Mouse (Mus musculus) adrenal gland, postnatal 4 days (tissue): Measurements from ENCODE around the gene Pom121. TPM values are rescaled to one million over a fixed set of nuclear protein-coding genes. Genes with fewer than 3 reads are reported as not detected.

Experiments used
- DNase-seq, 2 experiments: peaks; one replicate each; pipeline ENCODE4 v3.0.0; 2021 to 2022; ENCODE audit warnings: low spot score in 2 of 2, mixed read lengths in 2 of 2
- long read RNA-seq, 2 experiments: library from polyadenylated mRNA; stranded (forward); transcript quantifications; one replicate each; pipeline ENCODE4 v2.0.0; 2021
- total RNA-seq, 2 experiments: library from RNA; stranded (reverse); gene quantifications; 2 replicates each; pipeline ENCODE4 v1.2.3; 2021

Pom121 gene
- 10 to 100 TPM; 35.9 to 40.7 TPM for total RNA-seq
- long read RNA-seq, experiment 1, partial matches to known transcripts, result 2 of 7 reads
- long read RNA-seq, experiment 1, other reads (novel, unspliced or antisense), result 5 of 7 reads
- long read RNA-seq, experiment 2, partial matches to known transcripts, result 8 of 19 reads
- long read RNA-seq, experiment 2, other reads (novel, unspliced or antisense), result 11 of 19 reads

DNA sequence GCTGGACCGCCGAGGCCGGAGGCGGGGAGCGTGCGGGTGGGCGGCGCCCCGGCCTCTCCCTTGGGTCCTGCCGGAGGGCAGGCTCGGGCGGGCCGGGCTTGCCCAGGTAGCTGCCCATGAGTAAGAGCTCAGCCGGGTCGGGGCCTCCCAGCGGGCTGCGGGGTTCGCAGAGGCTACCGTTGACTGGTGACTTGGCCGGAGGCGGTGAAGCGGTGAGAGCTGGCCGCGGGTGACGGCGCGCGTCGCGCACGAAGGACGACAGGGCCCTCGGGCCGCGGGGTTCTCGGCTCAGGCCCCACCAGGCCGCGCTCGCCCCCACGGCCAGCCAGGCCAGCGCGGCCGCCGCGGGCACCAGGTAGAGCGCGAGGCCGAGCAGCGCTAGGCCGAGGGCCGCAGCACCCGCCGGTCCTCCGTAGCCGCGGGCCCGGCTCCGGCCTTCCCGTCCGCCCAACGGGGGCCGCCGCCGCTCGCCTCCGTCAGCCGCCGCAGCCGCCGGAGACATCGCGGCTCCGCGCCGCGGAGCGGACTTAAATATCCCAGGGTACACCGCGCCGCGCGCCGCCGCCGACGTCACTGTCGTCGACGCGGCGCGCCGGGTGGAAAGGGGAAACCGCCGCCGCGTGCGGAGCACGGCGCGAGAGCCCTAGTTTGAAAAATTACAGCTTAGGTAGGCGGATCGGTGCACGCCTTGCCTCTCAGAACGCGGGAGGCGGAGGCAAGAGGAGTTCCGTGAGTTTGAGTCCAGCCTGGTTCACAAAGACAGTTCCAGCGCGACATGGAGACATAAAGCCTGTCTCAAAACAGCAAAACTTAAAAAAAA is at the start of gene Pom121:
TSS of gene Pom121 (minus strand) at position 543 of the 820 bp plus-strand sequence.
- DNase-seq, result peak; percentile 65 to 71

DNA sequence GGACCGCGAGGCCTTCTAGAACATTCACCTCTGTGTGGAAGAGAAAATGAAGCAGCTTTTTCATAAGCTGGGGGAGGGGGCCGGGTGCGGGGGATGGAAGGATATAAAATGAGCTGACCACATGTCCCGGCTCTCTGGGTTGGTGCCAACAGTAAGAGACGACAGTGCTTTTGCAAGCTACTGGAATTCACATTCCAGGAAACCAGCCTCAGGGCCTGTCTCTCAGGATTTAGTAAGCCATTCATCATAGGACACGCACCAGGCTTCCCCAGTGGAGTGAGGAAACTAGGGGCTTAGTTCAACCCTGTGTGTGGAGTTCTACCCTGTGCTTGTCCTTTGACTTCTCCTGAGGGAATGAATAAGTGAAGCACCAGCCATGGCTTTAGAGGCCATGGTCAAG is 48.1 kb upstream of the Pom121 start:
- no peak for DNase-seq

DNA sequence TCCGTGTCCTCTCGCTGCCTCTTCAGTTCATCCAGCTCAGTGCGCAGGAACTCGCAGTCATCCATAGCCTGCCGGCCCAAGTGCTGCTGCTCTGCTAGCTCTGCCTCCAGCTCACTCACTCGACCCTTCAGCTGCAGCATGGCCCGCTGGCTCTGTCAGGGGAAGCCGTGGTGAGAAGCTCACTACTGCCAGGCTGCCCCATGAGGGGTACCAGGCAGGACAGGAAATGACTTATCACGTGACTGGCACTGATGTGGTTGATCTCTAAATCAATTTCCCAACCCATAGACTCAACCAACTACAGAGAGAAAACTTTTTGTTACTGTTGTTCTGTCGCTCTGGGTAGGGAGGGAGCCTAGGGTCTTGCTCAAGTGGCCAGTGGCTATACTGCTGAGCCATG is 40.7 kb upstream of the Pom121 start:
- no peak for DNase-seq

DNA sequence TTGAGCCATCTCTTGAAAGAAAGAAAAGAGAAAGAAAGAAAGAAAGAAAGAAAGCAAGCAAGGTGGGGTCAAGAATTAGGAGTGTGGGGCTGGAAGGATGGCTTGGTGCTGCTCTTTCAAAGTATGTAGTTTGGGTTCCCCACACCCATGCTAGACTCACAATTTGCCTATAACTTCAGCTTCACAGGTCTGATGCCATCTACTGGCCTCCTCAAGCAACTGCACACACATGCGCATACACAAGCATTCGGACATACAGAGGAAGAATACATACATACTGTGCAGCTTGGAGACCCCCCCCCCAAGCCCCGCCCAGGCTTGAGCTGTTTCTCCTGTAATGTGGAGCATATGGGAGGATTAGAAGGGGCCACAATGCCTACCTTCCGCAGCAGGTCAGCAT is 39.5 kb upstream of the Pom121 start:
- no peak for DNase-seq

DNA sequence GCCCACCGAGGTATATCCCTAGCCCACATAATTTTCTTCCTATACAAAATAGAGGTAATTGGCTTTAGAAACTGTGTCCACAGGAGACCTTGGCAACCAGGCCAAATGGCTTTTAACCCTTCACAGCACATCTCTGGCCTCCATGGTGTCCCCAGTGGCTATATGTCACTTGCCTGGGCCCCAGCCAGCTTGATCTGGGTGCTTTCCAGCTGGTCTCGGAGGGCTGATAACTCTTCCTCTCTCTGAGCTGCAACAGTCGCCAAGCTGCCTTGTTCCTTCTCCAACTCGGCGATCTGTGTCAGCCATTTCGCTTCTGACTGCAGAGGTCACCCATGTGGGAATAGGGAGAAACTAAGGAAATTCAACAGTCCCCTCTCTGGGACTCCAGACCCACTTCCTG is 36.8 kb upstream of the Pom121 start:
- DNase-seq, result no peak

DNA sequence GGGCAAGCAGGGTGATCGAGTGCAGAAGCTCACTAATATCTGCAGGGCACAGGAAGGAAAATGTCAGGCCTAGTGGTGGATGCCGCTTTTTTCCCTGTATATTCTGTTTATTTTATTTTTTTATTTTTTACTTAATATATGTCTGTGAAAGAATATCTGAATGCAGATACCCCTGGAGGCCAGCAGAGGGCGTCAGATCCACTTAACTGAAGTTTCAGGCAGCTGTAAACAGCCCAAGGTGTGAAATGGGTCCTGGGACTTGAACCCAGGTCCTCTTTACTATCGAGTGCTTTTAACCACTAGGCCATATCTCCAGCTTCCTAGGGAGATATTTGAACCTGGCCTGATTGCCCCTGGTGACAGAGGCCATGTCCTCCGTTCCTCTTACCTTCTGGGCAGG is 34.4 kb upstream of the Pom121 start:
- no peak for DNase-seq

DNA sequence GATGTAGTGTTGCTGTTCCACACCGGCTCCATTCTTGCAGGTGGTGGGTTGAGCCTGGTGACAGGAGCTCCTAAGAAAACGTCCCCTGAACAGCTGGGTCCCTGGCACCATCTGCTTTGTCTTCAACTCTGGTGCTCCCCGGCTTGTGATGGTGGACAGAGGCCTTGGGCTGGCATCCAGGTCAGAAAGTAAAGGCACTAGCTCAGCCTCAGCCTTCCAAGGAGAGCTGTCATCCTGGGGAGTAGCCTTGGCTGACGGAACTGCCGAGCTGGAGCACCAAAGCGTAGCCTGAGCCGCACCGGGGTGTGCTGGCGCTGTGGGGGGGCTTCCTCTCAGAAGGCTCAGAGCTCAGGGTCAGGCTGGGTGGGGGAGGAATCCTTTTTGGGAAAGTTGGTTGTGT is 15.9 kb upstream of the Pom121 start:
- DNase-seq, result no peak

DNA sequence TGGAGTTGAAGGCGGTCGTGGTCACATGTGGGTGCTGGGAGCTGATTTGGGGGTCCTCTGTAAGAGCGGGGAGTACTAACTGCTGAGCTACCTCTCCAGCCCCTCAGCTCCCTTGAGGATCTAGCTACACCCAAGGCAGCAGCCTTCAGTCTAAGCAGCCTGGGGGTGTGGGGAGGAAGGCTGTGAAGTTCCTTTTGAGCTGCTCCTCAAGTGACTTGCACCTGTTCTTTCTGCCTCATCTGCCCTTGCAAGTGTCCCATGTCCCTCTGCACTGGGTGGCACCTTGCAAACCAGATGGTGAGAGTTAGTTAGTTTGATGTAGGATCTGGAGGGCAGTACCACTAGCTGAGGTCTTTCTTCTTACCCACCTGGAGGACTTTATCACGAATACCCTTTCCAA is 13.8 kb upstream of the Pom121 start:
- no peak for DNase-seq

DNA sequence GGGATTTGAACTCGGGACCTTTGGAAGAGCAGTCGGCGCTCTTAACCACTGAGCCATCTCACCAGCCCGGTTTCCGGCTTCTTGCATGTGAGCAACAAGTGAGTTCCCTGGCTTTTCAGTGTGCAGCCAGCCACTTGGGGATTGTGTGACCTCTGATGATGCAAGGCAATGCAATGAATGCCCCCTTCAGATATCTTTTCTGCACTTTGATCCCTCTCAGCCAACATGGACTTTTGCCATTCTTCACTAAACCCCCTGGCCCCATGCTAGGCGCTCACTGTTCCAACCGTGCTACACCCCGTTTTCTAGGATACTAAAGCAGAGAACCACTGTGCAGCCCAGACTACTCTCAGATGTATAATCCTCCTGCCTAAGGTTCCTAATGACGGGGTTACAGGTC is 11.1 kb upstream of the Pom121 start:
- DNase-seq, result no peak

DNA sequence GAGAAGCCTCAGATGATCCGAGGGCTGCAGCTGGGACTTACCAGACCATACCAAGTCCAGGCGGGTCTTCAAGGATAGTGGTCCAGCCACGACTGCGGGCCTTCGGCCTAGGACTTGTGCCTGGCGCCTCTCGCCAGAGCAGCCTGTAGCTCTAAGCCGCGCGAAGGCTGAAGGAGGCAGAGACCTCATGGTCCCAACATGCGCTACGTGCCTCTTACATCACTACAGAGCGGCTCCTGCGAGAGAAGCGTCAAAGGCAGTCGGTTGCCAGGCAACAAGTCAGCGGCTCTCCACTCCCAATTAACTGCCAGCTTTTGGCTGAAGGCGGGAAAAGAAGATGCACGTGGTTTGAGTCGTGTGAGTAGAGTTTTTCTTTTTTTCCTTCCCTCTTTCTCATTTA is 10.3 kb upstream of the Pom121 start:
- no peak for DNase-seq

DNA sequence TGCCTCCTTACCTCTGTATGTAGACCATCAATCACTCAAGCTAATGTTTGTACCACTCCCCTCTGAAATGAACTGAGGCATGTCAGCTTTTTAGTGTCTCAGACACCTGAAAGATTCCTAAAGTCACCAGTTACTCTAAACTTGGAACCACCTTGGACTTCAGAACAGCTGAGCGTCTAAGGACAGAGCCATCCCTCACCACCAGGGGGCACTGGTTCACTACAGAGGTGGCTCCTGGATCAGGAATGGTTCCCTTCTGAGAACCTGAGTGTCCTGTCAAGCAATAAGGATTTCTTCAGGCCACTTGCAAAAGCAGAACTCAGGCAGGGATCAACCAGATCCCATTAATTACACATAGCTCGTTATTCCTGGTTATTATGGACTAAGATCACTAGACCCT is 5.9 kb upstream of the Pom121 start:
- peak; percentile 48 to 83 for DNase-seq

DNA sequence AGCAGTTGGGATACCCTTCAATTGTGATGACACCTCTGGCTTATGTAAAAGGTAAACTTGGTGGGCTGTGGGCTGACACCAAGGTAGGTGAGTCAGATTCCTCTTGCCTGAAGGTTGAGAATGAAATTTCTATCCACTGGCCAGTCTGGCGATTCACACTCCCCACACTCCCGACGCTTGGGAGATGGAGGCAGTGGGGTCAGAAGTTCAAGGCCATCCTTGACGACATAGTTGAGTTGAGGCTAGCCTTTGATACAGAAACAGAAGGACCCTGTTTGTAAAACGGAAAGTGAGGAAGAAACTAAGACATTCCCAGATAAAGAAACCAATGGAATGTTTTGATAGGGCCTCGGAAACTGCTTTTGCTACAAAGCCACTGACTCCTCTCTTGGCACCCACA is 5.0 kb upstream of the Pom121 start:
- DNase-seq, result no peak

DNA sequence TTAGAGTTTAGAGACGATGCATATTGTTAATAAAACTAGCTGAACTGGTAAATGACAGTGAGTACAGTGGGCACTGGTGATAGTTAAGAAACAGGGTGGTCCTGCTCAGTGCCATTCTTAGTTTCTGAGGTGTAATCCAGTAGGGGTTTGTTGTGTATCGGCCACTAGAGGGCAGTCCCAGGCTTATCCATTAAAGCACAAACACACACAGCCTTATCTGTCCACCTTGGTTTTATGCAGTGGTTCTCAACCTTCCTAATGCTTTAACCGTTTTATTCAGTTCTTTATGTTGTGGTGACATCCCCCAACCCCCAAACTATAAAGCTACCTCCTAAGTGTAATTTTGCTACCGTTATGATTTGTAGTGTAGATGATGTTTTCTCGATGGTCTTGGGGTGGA is 1.5 kb upstream of the Pom121 start:
- no peak for DNase-seq

DNA sequence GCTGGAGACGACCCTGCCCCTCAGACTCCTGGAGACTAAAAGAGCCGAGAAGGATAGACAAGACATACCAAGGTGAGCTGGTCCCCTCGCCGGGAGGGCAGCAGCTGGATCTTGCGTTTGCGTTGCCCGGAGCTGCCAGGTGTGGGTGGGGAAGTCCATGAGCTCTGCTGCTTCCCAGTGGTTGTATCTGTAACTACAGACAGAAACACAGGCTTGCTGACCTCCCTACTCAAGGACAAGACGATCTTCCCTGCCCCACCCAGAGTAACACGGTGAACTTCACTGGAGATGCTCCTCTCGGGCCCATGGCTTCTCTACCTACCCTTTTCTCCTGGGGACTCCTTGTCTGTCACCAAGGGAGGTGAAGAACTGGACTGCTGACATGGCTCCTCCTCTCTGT is 10.6 kb downstream of the Pom121 start:
- no peak for DNase-seq

DNA sequence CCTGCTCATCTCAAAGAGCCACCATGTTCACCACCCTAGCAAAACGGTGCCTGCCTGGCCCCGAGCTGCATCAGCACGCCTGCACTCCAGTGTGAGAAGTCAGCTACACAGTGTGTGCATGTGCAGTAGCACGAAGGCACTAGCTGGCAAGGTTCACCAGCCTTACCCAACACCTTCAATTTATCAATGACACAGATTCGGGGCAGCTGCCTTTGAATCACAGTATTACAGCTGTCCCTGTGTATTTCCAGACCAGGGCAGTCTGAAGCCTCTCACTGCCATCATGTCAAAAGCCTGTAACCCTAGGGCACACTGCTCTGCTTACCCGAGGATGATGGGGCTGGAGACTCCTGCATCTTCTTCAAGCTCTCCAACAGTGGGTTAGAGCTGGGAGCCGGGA is 11.6 kb downstream of the Pom121 start:
- DNase-seq, result no peak

DNA sequence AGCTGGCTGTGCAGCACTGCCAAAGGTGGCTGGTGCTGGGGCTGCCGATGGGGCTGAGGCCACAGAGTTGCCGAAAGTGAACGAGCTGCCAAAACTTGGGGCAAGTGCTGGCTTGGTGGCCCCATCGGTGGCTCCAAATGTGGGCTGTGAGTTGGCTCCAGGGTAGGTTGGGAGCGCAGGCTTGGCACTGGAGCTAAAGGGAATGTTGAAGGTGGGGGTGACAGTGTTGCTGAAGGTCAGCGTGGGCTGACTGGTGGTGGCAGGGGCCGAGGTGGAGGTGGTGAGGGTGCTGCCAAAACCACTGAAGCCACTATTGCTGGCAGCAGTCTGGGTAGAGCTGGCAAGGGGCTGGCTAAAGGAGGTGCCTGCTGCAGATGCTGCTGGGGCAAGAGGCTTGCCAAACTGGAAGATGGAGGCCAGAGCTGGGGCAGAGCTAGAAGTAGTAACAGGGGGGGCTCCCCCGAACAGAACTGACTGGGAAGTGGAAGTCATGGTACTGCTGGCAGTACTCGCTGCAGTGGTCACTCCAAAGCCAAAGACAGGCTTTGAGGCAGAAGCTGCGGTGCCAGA is 12.9 kb downstream of the Pom121 start:
- no peak for DNase-seq

DNA sequence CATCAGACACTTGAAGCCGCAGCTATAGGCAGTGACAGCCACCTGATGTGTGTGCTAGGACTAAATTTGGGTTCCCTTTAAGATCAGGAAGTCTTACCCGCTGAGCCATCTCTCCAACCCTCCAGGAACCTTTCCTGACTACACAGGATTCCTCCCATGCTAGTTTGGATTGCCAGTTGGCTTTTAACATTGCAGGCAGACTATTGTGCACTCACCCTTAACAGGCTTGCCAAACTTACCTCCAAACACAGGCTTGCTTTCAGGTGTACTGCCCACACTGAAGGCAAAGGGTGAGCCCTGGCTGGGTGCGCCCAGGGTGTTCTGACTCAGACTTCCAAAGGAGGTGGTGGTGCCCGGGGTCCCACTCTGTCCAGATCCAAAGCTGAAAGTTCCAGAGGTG is 13.7 kb downstream of the Pom121 start:
- no peak for DNase-seq

DNA sequence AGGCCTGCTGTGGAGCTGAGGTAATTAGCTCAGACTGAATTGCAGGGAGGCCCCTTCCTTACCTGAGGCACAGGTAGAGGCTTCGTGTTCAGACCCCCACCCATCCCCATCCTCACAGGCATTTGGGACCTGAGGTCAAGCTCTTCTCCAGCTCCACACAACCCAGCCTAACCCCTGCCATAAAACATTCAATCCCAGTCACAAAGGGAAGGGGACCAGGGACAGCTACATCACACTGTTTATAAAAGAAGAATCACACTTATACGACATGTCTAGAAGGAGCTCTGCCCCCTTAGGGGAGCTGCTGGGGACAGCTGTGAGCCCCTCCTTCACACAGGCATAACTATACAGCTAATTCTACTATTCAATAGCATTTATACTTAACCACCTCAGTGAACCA is 18.0 kb downstream of the Pom121 start:
- no peak for DNase-seq

DNA sequence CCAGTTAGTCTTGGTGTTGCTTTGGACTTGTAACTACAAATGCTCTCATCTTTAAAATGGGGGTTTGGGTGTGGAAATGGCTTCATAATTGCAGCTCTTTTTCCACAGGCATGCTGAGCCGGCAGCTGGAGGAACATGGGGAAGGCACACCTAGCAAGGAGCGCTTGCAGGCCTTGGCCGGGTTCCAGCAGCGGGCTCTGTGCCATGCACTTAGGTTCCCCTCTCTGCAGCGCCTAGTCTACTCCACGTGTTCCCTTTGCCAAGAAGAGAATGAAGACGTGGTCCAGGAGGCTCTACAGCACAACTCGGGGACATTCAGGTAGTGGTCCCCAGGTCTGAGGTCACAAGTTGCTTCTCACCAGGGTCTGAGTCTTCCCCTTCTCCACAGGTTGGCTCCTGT is 19.2 kb downstream of the Pom121 start:
- no peak for DNase-seq

DNA sequence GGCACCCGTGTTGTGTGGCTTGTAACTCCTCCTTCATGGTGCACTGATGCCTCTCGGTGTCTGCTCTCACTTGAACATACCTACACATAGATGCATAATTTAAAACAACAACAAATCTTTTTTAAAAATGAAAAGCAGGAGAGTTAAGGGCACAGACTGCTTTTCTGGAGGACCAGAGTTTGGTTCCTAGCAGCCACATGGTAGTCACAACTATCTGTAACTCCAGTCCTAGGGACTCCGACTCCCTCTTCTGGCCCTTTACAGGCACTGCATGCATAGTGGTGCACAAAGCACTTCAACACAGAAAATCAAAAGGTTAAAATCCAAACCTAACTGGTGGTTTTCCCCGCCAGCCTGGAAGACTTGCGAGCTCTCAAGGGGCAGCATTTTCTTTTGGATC is 20.7 kb downstream of the Pom121 start:
- DNase-seq, result no peak

DNA sequence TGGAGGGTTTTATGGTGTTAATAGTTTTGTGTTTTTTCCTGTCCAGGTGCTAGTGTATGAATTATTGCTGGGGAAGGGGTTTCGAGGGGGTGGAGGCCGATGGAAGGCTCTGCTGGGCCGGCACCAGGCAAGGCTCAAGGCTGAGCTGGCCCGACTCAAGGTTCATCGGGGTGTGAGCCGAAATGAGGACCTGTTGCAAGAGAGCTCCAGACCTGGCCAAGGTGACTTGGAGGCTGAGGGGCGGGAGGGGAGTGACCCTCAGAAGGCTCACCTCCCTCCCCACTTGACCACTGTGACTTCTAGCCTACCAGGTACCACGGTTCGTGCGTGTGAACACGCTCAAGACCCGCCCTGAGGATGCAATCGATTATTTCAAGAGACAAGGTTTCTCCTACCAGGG is 23.2 kb downstream of the Pom121 start:
- DNase-seq, result no peak

DNA sequence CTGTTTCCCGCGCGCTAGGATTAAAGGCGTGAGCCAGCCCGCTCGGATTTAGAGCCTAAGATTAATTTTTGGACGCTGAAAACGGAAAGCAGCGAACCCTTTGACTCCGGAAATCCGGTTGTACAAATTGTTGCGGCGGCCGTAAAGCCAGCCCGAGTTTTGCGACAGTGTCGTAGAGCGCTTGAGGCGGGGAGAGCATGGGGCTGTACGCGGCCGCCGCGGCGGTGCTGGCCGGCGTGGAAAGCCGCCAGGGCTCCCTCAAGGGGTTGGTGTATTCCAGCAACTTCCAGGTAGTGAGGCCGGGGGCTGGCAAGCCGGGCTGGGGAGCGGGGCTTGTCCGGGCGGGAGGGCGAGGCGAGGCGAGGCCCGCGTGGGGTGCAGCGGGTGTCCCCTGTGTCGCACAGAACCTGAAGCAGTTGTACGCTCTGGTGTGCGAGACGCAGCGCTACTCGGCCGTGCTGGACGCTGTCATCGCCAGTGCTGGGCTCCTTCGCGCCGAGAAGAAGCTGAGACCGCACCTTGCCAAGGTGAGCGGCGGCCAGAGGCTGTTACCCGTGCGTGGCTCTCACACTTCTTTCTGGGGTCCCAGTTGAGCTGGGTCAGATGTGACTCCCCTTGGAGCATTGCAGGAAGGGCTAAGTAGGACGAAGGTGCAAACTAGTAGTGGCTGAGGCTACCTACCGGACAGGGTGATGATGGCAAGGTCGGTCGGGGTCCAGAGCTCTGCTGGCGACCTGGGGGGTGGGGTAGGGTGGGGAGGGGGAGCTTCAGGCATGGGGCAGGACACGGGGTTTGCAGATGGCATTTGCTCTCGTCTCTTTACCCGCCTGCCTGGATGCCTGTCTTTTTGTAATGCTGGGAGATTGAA is 24.3 kb downstream of the Pom121 start, which contains the start of gene Nsun5:
TSS of gene Nsun5 (plus strand) at position 167 of the 868 bp plus-strand sequence.
- DNase-seq, result peak; percentile 88 to 92
